Mouse (Mus musculus) cortical plate, adult 2 months (tissue): Measurements from ENCODE around the gene Pcdh19.

Experiments
- CTCF ChIP-seq: fragments of 200-500 bp; IDR thresholded peaks from 2 replicates; pipeline ENCODE4 v1.5.1; 2011; ENCODE audit warnings: mild to moderate bottlenecking, control low read depth, low read length; ENCODE audit not compliant: insufficient read depth; ENCODE audit errors: extremely low read depth
- POLR2A ChIP-seq: fragments of 200-500 bp; IDR thresholded peaks from 2 replicates; pipeline ENCODE4 v1.6.1; 2011; ENCODE audit warnings: mild to moderate bottlenecking, low read length, control low read depth; ENCODE audit not compliant: insufficient read depth; ENCODE audit errors: extremely low read depth

DNA sequence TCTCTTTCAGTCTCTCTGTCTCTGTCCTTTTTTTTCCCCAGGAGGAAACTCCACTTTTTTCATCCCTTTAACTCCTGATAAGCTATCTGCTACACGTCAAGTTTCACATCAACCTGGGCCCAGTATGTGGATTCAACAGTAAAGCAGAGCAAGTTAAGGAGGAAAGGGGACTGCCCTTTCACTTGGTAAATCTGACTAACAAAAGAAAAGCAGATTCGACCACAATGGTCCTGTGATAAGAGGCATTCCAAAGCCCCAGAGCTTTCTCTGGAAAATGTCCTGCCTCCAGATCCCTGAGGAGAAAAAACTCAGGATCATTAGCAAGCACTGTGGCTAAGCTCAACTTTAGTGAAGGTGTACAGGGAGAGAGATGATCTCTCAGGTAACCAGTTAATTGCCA lies 13.7 kb downstream of the Pcdh19 start:
- TF ChIP-seq CTCF (no peak), POLR2A (no peak)
